Mouse (Mus musculus) layer of hippocampus, postnatal 25 days (tissue): Measurements from ENCODE around the gene Wdr11. TPM values are rescaled to one million over a fixed set of nuclear protein-coding genes. Genes with fewer than 3 reads are reported as not detected.

Experiments used
- DNase-seq, 2 experiments: peaks; one replicate each; pipeline ENCODE4 v3.0.0; 2022; ENCODE audit warnings: mixed read lengths in 2 of 2, low spot score in 1 of 2; ENCODE audit errors: extremely low spot score in 1 of 2
- total RNA-seq, 2 experiments: library from RNA; stranded (reverse); gene quantifications; 2 replicates each; pipeline ENCODE4 v1.2.3; 2021

Gene Wdr11
- total RNA-seq, 2 experiments from 2014 or later = 47.6 to 49.9 TPM

DNA sequence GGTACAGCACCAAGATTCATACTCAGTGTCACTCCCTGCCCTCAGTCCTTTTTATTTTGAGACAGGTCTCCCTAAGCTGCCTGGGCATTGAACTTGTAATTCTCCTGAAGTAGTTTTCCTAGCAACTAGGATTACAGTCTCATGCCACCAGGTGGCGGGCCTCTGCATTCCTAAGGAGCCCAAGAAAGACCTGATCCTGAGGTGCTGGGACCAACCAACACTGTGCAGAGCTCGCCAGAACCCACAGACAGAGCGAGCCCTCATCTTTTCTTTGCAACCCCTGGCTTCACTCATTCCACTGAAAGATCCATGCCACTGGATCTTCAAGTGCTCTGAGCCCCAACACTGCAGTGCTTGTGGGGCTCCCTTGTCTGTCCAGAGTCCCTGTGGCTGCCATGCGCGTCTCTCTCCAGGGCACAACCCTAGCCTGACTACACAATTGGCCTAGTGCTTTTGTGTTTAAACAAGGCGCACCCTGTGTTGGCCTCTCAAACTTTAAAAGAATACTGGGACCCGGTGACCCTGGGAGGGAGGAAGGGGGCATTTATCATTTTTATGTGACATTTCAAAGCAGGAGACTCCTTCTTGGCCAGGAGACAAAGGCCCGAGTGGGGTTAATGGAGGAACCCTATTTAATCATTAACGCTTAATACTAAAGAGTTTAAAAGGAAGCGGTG is 89.0 kb downstream of the Wdr11 start:
- peak in 1 of 2 experiments; percentile 24 for DNase-seq

DNA sequence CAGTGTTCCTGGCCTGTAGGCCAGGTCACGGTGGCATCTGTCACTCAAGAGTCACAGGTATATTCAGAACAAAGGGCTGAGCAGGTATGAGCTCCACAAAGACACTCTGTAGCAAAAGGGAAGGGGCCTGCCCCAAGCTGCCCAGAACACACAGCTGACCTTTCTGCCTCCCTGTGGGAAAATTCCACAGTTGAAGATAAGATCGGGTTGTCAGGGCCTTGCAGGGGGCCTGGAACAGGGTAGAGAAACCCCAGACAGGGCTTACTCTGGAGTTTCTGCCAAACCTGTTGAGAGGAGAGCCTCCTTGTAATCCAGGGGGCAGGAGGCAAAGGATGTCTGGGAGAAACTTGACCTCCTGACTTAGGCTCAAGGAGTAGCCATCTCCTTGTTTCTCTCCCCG is 90.9 kb downstream of the Wdr11 start:
- DNase-seq = no peak

DNA sequence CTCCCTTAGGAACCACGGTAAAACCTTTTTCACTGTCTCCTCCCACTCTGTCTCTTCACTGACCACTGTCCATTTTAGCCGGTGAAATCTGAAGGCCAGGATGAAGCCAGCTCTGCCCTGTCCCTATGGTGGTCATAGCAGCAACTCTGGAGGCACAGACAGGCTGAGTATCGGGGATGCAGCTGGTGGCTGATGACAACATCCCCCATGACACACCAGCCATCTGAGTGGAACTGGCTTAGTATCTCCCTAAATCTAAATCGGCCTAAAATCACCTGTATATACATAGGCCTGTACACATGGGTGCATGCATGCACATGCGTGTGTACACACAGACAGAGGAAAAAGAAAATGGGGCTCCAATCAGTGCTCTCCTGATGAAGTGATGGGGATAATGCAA is 93.7 kb downstream of the Wdr11 start:
- no peak for DNase-seq
